Mouse (Mus musculus): ENCODE results near the gene Tnfsfm13.
"Not testable (repeated sequence)": the region's sequence is repeated elsewhere in the genome, so short reads cannot be mapped to it uniquely, and the experiment has no call there.

Tnfsfm13 gene

DNA sequence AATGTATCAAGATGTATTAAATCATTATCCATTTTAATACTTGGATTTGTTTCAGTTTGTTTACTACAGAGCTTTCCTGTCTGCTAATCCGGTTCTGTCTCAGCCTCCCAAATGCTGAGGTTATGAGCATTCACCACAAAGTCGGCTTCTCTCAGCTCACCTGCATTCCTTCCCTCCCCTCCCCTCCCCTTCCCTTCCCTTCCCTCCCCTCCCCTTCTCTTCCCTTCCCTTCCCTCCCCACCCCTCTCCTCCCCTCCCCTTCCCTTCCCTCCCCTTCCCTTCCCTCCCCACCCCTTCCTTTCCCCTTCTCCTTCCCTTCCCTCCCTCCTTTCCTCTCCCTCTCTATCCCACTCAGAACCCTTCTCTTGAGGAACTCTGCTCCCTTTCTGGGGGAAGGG, 8.7 kb upstream of the Tnfsfm13 start:
- DNase-seq (ENCODE audit: low read depth, low spot score), result no peak

DNA sequence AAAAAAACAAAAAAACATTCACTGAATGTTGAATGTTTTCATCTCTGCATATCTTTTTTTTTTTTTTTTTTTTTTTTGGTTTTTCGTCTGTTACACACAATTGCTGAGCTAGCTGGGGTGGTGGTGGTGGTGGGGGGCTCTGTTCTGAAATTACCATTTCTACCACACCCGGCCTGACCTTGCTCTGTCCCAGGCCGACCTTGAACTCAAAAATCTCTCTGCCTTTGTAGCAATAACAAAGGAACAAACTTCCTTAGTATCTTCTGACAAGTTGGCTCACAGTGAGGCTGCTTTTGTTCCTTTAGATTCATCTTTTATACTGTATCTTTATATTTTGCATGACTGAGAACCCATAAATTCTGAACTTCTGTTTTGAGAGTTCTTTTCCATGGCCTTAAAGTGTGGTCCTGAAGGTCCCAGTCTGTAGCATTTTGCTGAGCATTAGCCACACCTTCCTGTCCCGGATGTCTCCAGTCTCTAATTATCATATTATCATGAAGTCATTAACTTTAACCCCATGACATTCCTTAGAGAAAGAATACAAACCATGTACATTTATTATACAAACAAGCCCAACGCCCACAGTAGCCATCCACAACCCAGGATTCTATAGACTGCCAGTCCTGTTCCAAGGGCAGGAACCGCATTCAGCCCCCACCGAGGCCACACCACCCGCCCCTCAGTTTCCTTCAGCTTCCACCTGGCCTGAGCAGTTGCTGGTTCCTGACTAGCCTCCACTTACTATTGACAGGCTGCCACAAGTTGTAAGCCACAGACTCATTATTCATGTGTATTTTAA, 8.1 kb upstream of the Tnfsfm13 start:
- DNase-seq (ENCODE audit: low read depth, low spot score), result no peak

DNA sequence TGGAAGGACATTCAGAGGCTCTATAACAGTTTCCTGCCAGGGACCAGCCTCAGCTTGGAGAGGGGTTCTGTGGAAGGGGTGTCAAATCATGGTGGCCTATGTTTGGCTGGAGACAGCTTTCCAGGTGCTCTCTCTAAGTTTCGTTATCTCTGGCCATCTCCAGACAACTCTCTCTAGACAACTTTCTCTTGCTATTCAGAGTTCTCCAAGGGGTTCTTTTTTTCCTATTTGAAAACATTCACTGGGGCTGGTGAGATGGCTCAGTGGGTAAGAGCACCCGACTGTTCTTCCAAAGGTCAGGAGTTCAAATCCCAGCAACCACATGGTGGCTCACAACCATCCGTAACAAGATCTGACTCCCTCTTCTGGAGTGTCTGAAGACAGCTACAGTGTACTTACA, 7.5 kb upstream of the Tnfsfm13 start:
- DNase-seq (ENCODE audit: low read depth, low spot score), result not testable (repeated sequence)

DNA sequence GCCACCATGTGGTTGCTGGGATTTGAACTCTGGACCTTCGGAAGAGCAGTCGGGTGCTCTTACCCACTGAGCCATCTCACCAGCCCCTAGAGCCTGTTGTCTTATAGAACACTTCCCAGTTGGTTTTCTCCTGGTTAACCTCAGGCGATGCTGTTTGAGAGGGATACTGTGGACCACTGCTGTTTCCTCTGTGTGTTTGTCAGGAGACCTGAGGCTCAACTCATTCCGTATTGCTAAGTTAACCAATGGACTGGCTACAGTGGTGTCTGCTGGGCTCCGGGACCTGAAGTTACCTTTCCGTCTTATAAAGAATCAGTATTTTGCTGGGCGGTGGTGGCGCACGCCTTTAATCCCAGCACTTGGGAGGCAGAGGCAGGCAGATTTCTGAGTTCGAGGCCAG, 7.0 kb upstream of the Tnfsfm13 start:
- not testable (repeated sequence) for DNase-seq (ENCODE audit: low read depth, low spot score)

DNA sequence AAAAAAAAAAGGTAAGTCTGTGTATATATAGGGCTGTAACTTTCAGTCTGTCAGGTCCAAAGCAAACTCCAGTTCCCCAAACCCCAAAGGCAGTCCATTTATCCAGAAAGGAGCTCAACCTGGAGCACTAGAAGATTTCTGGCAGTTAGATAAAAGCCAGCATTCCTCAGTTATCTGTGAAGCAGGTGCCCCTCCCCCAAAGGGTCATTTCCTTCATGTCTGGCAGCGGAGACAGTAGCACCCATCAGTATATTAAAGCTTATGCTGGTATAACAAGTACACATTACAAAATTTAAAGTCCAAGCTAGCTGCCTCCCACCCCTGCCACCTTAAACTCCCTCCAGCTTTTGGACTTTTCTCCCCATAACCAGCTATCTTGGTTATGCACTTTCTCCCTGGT, 3.7 kb upstream of the Tnfsfm13 start:
- no peak for DNase-seq (ENCODE audit: low read depth, low spot score)

DNA sequence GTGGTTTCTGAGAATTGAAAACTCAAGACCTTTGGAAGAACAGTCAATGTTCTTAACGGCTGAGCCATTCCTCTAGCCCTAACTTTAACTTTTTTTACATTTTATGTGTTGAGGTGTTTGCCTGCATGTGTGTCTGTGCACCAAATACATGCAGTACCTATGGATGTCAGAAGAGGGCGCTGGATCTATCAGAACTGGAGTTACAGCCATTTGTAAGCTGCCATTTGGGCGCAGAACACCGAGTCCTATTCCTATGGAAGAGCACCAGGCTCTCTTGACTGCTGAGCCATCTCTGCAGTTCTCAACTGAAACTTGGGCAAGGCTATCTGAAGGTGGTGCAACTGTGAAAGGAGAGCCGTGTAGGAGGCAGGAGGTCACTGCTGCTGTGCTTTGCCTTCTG, 2.7 kb upstream of the Tnfsfm13 start:
- DNase-seq (ENCODE audit: low read depth, low spot score), result no peak

DNA sequence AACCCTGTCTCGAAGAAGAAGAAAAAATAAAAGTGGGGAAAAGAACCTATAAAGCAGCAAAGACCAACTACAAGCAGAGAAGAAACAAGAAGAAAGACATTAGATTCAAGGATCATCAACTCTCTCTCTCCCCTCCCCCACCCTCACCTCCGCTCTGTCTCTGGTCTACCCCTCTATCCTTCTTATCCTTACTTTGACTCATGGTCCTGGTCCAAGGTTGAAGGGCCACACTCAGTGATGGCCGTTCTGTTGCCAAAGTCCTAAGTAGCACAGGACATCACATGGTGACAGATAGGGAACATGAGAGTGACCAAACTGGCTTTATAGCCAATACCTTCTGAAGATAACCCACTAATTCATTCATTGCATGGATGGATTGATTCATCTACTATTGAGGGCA, 1.5 kb upstream of the Tnfsfm13 start:
- no peak for DNase-seq (ENCODE audit: low read depth, low spot score)

DNA sequence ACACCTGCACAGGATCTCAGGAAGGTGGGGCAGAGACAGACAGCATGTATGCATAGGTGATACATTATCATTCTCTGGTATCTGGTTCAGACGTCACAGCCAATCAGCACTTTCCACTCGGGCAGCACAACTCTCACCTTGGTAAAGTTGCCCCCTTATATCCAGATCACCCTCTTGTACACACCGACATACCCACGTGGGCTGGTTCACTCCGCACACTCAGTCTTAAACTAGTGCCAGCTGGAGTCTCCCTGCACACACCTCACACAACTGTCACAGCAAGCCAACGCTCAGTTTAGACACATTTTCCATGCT, 895 bp downstream of the Tnfsfm13 start:
- DNase-seq (ENCODE audit: low read depth, low spot score), result no peak

DNA sequence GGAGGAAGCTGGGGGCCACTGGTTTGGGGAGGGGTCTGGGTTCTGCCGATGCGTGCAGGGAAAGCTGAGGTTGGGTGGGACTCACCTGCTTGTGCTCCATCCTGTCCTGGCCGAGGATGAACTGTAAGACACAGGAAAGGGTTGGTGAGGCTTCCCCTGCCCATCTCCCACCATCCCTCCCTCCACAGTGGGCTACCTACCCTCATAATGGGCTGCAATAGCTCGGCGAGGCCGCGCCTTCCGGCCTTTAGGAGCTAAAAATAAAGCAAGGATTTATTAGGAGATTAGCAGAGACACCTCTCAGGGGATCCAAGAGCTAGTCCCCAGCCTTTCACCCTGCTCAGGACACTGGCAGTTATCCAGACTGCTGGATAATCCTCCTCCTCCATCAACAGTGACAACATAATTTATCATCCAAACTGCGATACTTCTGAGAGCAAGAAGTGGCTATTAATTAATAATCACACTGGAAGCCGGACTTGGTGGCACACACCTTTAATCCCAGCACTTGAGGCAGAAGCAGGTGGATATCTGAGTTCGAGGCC, 2.4 kb downstream of the Tnfsfm13 start:
- no peak for DNase-seq (ENCODE audit: low read depth, low spot score)

DNA sequence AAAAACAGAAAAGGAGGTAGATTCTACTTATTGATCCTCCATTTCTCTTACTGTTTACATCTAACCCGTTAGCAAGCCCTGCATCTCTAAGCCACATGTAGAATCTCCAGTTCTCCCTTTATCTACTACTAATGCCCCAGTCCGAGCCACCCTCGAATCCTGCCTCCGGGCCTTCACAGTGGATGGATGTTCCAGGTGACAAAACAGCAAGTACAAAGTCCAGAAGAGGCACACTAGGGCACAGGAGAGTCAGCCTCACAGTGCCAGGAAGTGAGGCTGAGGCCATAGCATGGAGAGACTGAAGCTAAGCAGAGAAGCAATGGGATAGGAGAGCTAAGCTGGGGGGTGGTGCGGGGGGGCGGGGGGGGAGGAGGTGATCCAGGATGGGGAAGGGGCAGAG, 3.0 kb downstream of the Tnfsfm13 start:
- no peak for DNase-seq (ENCODE audit: low read depth, low spot score)

DNA sequence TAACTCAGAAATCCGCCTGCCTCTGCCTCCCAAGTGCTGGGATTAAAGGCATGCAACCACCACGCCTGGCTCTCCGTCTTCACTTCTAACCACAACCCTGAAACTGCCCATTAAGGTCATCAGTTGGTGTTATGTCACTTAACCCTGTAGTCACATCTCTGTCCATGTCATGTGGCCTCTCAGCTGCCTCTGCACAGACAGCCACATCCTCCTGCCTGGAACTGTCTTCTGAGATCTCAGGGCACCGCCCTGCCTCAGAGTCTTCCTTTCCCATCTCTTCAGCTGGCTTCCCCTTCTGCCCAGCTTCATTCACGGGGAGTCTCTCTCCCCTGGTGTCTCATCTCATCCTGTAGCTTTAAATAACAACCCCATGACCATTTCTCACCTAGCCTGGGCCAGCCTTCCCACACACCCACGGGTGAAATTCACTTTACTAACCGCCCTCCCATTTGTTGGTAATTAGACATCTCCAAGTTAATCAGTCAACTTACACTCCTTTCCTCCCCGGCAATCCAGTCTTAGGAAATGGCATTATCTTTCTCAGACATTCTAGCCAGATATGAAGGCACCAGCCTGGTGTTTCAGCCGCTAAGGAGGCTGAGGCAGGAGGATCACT, 3.6 kb downstream of the Tnfsfm13 start:
- no peak for DNase-seq (ENCODE audit: low read depth, low spot score)

DNA sequence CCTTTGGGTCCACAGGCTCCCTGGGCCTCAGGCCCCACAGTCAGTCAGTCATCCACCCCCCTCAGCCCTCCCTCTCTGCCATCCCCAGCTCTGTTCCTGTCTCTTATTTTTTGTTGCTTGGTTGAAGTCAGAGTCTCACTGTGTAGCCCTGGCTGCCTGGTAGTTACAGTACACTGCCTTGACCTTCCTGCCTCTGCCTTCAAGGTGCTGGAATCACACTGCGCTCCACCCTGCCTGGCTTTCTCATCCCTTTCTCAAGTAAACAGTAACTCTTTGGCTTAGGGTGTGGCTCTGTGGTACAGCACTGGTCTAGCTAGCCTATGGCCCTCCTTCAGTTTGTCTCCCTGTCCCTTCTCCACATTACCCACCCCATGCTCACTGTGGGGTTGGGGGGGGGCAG, 6.0 kb downstream of the Tnfsfm13 start:
- DNase-seq (ENCODE audit: low read depth, low spot score), result no peak

DNA sequence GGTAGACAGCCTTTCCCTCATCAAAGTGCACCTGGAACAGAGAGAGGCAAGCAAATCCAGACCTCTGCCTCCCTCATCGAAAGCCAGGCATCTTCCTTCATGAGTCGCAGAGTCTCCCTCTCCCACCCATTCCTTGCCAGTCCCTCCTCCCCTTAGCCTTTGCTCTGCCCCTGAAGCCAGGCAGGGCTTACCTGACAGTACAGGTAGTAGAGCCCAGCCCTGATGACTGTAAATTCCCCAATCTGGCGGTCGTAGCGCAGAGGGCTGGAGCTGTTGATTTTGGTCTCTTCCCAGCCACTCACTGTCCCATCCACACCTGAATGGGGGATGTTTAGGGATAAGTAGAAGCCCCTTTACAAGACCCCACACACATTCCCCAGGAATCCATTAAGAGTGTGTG, 8.8 kb downstream of the Tnfsfm13 start:
- DNase-seq (ENCODE audit: low read depth, low spot score), result no peak

DNA sequence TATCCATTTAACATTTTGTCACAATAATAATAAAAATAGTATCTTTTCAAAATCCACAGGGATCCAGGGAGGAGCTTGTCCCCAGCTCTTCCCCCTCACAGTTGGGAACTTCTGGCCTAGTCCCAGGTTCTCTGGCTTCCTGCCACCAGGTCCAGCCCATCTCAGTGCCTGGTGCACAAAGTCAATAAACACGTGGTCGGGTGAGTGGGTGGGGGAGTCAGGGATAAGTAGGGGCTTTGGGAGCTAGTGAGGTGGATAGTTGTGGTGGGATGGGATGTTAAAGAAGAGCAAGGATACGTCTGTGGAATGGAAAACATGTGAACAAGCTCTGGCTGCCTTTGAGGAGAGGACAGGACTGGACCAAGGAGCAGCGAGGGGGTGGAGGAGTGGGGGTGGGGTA, 9.5 kb downstream of the Tnfsfm13 start:
- DNase-seq (ENCODE audit: low read depth, low spot score), result no peak

DNA sequence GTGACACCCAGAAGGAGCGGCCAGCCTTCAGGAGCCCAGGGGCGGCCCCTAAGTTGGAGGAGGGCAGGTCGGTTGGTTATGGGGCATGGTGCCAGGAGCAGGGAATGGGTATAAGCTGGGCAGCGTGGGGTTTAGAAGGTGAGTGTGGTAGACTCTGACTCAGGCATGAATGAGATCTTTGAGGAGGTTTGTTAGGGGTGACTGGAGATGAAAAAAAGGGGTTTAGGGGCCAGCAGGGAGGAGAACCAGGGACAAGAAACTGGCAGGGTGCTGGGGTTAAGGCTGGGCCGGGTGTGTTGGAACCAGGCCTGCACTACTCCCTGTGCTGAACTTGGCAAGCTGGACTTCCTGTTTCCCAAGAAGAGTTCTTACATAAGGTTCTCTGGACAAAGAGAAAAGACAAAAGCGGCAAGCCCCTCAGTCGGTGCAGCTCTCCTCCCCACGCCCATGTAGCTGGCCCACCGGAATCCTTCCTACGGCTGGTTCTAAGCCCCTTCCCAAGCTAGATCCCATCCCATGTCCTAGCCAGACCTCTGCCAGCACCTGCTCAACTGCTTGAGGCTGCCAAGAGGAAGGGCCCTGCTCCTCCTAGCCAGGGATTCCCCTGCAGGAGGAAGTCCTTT, 10.3 kb downstream of the Tnfsfm13 start, which contains the start of gene Tnfsf13:
Gene Tnfsf13 (minus strand): TSS at position 259 of the 623 bp plus-strand sequence.
- no peak for DNase-seq (ENCODE audit: low read depth, low spot score)

DNA sequence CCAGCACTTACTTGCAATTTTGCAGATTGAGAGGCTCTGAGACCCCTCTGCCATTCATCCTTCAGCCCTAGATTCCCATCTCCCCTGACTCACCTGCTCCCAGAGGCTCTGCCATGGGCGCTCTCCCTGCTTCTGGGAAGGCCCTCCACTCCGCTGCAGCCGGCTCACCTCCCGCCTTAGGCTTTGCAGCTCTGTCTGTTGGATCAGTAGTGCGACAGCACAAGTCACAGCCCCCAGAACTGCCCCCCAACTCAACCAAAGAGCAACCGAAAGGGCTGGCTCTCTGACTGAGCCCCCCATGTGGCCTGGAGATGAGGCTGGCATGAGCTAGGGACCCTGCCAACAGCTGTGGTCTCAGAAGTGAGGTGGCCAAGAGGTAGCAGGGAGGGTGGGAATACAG, 11.0 kb downstream of the Tnfsfm13 start:
- DNase-seq (ENCODE audit: low read depth, low spot score), result no peak

DNA sequence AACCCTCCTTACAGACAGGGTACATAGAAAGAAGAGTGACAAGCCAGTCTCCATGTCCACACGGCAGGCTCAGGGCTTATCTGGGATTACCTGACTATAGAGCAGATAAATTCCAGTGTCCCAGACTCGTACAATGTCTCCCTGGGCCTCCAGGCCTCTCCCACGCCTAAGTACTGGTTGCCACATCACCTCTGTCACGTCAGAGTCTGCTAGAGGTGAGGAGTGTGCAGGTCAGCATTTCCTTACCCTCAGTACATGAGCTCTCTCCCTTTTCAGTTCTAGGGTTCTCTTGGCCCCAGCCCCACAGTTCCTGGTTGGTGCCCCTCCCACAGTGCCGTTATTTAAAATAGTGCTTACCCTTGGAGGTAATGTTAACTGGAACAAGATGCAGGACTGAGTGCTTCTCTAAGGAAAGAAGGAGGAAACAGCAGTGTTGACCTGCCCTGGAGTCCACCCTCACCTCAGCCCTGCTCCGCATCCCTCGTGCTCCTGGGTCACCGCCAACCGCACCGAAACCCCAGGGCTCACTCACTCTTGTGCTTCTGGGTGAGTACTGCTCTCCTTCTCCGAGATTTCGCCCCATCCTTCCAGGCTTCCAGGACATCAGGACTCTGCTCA, 11.7 kb downstream of the Tnfsfm13 start:
- no peak for DNase-seq (ENCODE audit: low read depth, low spot score)

DNA sequence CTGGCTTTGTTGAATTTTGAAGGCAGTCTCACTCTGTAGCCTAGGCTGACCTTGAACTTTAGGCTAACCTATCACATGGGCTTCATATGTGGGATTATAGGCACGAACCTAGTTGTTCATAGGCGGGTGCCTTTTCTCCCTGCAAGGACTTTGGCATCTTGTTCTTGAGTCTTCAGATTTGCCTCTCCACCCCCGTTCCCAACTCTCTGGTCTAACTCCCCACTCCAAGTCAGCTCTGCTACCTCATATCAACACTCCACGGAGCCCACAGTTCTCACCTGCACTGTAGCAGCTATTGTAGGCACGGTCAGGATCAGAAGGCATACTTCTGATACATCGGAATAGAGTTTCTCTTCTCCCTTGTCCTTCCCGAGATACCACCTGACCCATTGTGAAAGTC, 12.3 kb downstream of the Tnfsfm13 start:
- DNase-seq (ENCODE audit: low read depth, low spot score), result no peak

DNA sequence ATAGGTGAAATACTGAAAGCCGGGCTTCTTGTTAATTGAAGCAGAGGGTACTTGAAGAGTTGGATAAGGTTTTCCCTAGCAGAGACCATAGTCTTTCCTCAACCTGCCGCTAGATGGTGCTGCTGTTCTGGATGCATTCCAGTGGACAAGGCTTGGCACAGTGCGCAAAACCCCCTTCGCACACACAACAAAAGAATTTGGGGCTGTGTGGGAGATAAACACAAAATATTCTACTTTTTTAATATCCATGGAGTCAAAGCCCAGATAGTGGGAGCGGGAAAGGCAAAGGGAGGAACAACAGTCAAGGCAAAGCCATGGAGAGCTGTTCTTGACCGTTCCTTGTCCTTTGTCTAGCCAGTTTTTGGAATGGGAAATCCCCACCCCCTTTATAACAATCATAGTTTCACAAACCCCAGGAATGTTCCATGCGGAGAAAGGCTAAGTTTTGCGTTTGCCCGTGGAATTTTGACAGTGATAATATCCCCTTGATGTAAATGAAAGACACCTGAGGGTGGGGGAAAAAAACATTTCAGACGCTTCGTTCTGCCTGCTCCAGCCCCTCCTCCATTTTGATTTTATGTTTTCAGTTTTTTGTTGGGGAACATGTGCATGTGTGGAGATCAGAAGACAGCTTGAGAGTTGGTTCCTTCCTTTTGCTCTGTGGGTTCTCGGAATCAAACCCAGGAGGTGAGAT, 12.9 kb downstream of the Tnfsfm13 start:
- peak; percentile 64 for DNase-seq (ENCODE audit: low read depth, low spot score)

DNA sequence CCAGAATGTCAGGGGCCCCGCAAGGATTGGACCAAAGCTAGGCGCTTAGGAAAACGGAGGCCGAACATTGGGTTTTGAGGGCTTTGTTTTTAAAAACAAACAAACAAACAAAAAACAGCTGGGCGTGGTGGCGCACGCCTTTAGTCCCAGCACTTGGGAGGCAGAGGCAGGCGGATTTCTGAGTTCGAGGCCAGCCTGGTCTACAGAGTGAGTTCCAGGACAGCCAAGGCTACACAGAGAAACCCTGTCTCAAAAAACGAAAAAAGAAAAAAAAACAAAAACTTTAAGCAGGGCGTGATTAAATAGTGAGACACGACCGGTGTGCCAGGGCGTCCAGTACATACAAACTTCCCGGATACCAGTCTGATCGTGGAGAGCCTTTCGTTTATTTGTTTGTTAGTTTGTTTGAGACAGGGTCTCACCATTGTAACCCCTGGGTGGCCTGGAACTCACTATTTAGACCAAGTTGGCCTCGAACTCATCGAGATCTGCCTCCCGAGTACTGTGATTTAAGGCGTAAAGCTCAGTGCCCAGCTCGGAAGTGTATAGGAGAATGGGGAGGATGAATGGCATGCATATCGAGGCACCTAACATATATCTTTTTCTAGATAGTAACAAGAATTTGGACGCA, 13.6 kb downstream of the Tnfsfm13 start:
- DNase-seq (ENCODE audit: low read depth, low spot score), result no peak
